Mouse (Mus musculus) lung, postnatal 0 days (tissue): ENCODE measurements at regions not wholly inside any gene's neighbourhood (a gene's known extent, or its start where the extent isn't known, plus 50 kb on each side); places are given as distances from the start of the nearest gene placed in this dataset.

Experiments used
- ATAC-seq: fragments of 200-750 bp; cut with Nextera tagmentation; 2 replicates; pipeline ENCODE4 v1.8.0; 2017; ENCODE audit warnings: moderate library complexity
- DNase-seq: peaks from one replicate; pipeline ENCODE4 v3.0.0-alpha.2; 2016; ENCODE audit warnings: low spot score
- H3K27ac ChIP-seq: fragments of 300-500 bp; sonication (generic); 2 replicates; pipeline ENCODE4 v1.5.1; 2014; ENCODE audit warnings: antibody characterized with exemption, mild to moderate bottlenecking, low read length, mixed read lengths
- H3K27me3 ChIP-seq: fragments of 300-500 bp; sonication (generic); replicated peaks from 2 replicates; pipeline ENCODE4 v1.6.1; 2014; ENCODE audit warnings: low read length, mixed read lengths; ENCODE audit not compliant: insufficient read depth
- H3K36me3 ChIP-seq: fragments of 300-500 bp; sonication (generic); 2 replicates; pipeline ENCODE4 v1.6.1; 2014; ENCODE audit warnings: low read length, mixed read lengths; ENCODE audit not compliant: insufficient read depth
- H3K4me1 ChIP-seq: fragments of 300-500 bp; sonication (generic); 2 replicates; pipeline ENCODE4 v1.6.1; 2014; ENCODE audit warnings: antibody characterized with exemption, low read depth, low read length, mixed read lengths; ENCODE audit not compliant: insufficient read depth
- H3K4me2 ChIP-seq: fragments of 300-500 bp; sonication (generic); replicated peaks from 2 replicates; pipeline ENCODE4 v1.6.1; 2014; ENCODE audit warnings: low read depth, mild to moderate bottlenecking, low read length, moderate library complexity, mixed read lengths
- H3K4me3 ChIP-seq: fragments of 300-500 bp; sonication (generic); 2 replicates; pipeline ENCODE4 v1.5.1; 2014; ENCODE audit warnings: low read depth, low read length
- H3K9ac ChIP-seq: fragments of 300-500 bp; sonication (generic); replicated peaks from 2 replicates; pipeline ENCODE4 v1.6.1; 2014; ENCODE audit warnings: low read depth, mild to moderate bottlenecking
- H3K9me3 ChIP-seq: fragments of 300-500 bp; sonication (generic); 2 replicates; pipeline ENCODE4 v1.6.1; 2016; ENCODE audit warnings: low read length, mixed read lengths
- CTCF ChIP-seq: IDR thresholded peaks from 2 replicates; pipeline ENCODE4 v1.5.1; 2016; ENCODE audit warnings: antibody characterized with exemption, mild to moderate bottlenecking
- EP300 ChIP-seq: IDR thresholded peaks from 2 replicates; pipeline ENCODE4 v1.6.1; 2016; ENCODE audit warnings: antibody characterized with exemption, mild to moderate bottlenecking, control low read depth
- WGBS: fragments of 180-500 bp; shearing (Covaris S2); extraction: QIAGEN DNeasy Blood & Tissue Kit; methylation state at CpG from one replicate; pipeline ENCODE4 v1.1.7; 2014; 5-methylcytosine and 5-hydroxymethylcytosine counted together

- no peak overlapping the region for H3K4me2 ChIP-seq
- no peak overlapping the region for H3K4me3 ChIP-seq
- DNase-seq (no peak), ATAC-seq (no peak)
- no peaks in the 10 kb centered on the region for H3K4me1 ChIP-seq
- no peaks in the 10 kb centered on the region for H3K36me3 ChIP-seq
- no peak for TF ChIP-seq EP300
- no peak for TF ChIP-seq CTCF
- H3K9ac ChIP-seq: no peak overlapping the region
- no peaks in the 10 kb centered on the region for H3K27me3 ChIP-seq
- 49% methylated on average over 5 of the region's 5 CpGs for WGBS
- H3K27ac ChIP-seq: no peak overlapping the region
- H3K9me3 ChIP-seq: no peaks in the 10 kb centered on the region
Observed at GRCm38 (mm10) chr6:100083127-100083526, 204.2 kb downstream of the Rybp start.

DNA sequence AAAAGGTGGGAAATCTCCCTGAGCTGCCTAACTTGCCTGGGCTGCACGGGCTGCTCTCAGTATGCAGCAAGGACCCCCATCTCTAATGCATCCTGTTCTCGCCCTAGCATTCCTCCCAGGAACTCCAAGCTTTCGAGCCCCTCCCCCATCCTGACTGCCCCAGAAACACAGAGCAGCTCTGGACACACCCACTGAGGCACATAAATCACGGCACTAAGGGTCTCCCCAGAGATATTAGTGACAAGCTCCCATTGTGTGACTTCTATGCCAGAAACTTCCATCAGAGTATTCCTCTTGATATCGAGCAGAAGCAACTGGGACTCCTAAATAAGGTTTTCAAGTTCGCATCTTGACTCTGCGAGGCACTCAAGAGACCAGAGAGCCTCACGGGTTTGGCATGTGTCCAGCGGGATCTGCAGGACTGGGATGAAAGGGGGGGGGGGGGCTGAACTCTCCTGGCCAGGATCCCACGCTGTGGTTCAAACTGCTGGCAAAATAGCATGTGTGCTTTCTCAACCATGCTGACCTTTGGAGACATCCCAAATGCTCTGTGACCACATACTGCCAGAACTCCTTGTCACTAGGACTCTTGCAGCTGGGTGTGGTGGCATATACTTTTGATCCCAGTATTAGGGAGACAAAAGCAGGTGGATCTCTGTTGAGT is 212.5 kb downstream of the Rybp start:
- Histone ChIP-seq H3K27me3 (no peaks in the 10 kb centered on the region), H3K9ac (no peak overlapping the region), H3K9me3 (no peaks in the 10 kb centered on the region), H3K36me3 (no peaks in the 10 kb centered on the region), H3K4me1 (peaks cover 3% of the 10 kb centered on the region), H3K4me2 (no peak overlapping the region), H3K27ac (no peak overlapping the region), H3K4me3 (no peak overlapping the region)
- DNase-seq (peak; percentile 80), ATAC-seq (peak; percentile 62)
- no peak for TF ChIP-seq CTCF
- no peak for TF ChIP-seq EP300
- 2% methylated on average over 10 of the region's 10 CpGs for WGBS

DNA sequence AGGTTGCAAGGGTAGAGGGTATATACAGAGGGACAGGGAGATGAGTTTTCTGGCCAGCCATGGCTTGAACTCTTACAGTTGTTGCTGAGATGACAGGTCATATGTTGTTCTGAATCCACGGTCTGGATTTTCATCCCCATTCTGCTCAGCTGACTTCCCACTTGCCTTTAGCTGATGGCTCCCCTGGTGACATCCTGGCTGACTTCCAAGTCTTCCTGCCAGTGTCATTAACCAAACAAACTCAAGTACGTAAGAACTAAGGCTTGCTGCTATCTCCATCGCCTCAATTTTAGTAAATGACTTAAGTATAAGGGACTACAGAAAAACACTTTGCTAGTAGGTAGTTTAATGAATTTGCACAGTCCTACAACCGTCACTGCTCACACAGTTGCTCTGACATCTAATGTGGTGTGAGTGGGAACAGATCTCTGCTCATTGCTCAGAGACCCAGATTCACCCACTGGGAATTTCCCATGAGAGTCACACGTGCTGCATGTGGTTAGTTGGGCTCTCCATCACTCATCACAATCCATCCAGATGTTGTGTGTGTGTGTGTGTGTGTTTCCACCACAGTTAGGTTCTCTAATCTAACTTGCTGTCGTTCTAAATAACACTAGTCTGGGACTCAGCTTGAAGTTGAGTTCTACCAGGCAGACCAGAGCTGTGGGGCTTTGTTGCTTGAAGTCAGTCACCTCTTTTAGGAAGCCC is 214.9 kb downstream of the Rybp start:
- Histone ChIP-seq H3K4me3 (no peak overlapping the region), H3K27me3 (no peaks in the 10 kb centered on the region), H3K4me1 (peaks cover 3% of the 10 kb centered on the region), H3K9ac (no peak overlapping the region), H3K27ac (no peak overlapping the region), H3K36me3 (no peaks in the 10 kb centered on the region), H3K4me2 (no peak overlapping the region), H3K9me3 (no peaks in the 10 kb centered on the region)
- TF ChIP-seq EP300 (no peak), CTCF (no peak)
- WGBS: 28% methylated on average over 6 of the region's 6 CpGs
- DNase-seq: peak; percentile 50
- no peak for ATAC-seq

DNA sequence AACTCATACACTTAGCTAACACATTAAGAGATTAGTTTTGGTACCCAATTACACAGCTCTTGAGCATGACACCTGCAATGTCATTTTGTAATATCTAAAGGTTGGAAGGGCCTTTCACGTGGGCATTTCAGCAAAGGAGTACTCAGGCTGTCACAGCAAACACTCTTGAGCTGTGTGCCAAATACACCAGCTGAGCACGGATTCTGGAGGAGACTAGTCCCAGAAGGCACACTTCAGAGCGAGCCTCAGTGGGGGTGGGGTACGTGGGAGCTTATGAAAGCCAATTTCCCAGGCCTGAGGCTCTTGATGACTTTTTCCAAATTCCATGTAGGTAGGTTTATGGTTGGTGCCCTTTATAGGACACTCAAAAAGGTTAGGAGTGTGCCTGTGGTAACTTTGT is 218.1 kb downstream of the Rybp start:
- no peak for TF ChIP-seq CTCF
- TF ChIP-seq EP300: no peak
- no peak overlapping the region for H3K4me3 ChIP-seq
- DNase-seq (peak; percentile 64), ATAC-seq (peak; percentile 82)
- peaks cover 3% of the 10 kb centered on the region; the same call in 1 of the 2 replicates for H3K4me1 ChIP-seq
- no peak overlapping the region for H3K4me2 ChIP-seq
- no peaks in the 10 kb centered on the region for H3K27me3 ChIP-seq
- no peaks in the 10 kb centered on the region for H3K9me3 ChIP-seq
- 36% methylated on average over 4 of the region's 4 CpGs for WGBS
- H3K9ac ChIP-seq: no peak overlapping the region
- no peak overlapping the region for H3K27ac ChIP-seq
- H3K36me3 ChIP-seq: no peaks in the 10 kb centered on the region

DNA sequence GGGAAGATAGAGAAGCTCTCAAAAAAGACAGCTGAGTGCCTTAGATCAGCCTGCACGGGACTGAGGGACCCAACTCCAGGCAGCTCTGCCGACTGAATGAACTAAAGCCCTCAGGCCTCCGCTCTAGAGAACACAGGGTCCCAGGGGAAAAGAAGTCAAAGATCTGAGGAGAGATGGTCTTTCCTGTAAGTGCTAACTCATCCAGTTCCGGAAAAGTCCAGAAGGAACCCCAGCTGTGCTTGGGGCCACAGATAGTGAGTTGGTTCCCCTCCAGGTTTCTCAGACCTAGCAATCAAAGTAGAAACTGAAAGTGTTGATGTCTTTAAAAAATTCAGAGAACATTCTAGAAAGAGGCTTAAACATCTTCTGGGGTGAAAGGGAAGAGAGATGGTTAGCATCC is 220.0 kb downstream of the Rybp start:
- Histone ChIP-seq H3K4me3 (no peak overlapping the region), H3K27me3 (no peaks in the 10 kb centered on the region), H3K9me3 (no peaks in the 10 kb centered on the region), H3K4me1 (peaks cover 3% of the 10 kb centered on the region; the same call in 1 of the 2 replicates), H3K9ac (no peak overlapping the region), H3K4me2 (no peak overlapping the region), H3K27ac (no peak overlapping the region), H3K36me3 (no peaks in the 10 kb centered on the region)
- WGBS: 77% methylated on average over 4 of the region's 4 CpGs
- ATAC-seq (no peak), DNase-seq (no peak)
- no peak for TF ChIP-seq CTCF
- TF ChIP-seq EP300: no peak

DNA sequence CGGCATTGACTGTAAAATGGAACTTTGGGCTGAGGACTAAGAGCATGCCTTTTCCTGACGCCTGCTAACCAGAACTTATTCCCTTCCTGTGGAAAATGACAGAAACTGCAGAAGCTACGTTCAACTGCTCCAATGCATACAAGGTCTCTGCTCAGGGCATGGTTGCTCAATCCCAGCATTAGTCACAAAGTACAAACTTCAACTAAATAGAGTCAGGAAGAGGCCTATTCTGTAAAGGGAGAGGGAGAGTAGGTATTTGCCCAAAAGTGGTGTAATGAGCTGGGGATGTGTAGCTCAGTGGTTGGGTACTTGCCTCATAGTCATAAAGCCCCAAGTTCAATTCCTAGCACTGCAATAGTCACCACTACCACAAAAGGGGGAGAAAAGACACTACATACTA is 221.7 kb downstream of the Rybp start:
- no peaks in the 10 kb centered on the region for H3K36me3 ChIP-seq
- ATAC-seq (peak; percentile 33; the same call in 1 of the 2 replicates), DNase-seq (peak; percentile 65)
- H3K27ac ChIP-seq: no peak overlapping the region
- H3K4me2 ChIP-seq: no peak overlapping the region
- H3K9me3 ChIP-seq: no peaks in the 10 kb centered on the region
- no peak overlapping the region for H3K9ac ChIP-seq
- 73% methylated on average over 3 of the region's 3 CpGs for WGBS
- H3K27me3 ChIP-seq: no peaks in the 10 kb centered on the region
- no peak for TF ChIP-seq EP300
- no peak for TF ChIP-seq CTCF
- H3K4me1 ChIP-seq: no peaks in the 10 kb centered on the region; the same call in 1 of the 2 replicates
- H3K4me3 ChIP-seq: no peak overlapping the region
